Mouse (Mus musculus) stomach, postnatal 0 days (tissue): ENCODE results near the gene S100a16.

Experiments
- CTCF ChIP-seq: IDR thresholded peaks from 2 replicates; pipeline ENCODE4 v1.5.1; 2016; ENCODE audit warnings: antibody characterized with exemption, low read depth, mild to moderate bottlenecking, moderate library complexity
- EP300 ChIP-seq: optimal IDR thresholded peaks from 2 replicates; pipeline ENCODE3; 2016; ENCODE audit warnings: antibody characterized with exemption

DNA sequence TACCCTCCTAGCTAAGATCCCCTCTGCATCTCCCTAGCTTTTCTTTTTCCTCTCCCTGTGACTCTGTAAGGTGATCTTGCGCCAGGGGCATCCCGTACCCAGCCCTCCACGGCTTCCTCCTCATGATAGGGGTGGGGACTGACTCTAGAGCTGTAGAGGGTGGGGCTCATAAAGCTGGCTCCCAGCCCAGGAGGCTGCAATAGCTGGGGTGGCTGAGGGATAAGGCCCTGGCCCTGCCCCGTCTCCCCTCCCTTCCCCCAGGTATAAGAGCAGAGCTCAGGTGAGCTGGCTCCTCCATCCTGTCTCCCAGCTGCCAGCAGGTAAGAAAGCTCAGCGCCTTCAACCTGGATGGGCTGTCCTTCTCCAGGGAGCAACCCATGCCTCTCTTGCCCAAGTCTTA is 10.5 kb upstream of the S100a16 start, which contains the start of gene S100a14:
- no peak for TF ChIP-seq EP300
- no peak for TF ChIP-seq CTCF
